13 mouse cellular contexts compared by ENCODE assay signal in genomic region chr12:104560934-104561565, GRCm38 (mm10).
DNase-seq lines count a peak whose midpoint lies in the region; ATAC-seq lines count a peak whose summit lies in the region.
"Had no signal": no experiment of that assay in that cellular context is flagged by ENCODE, and none has a peak within 500 bp of the region (broad histone marks: within the 10 kb centered on the region; RNA-seq: fewer than 3 reads in every experiment).

No protein-coding gene starts in this region.

- no peak for DNase-seq in kidney, postnatal 25 days
- DNase-seq in adrenal gland, postnatal 36 days = peak; percentile 29 to 33
- peak; percentile 41 for DNase-seq in gastrocnemius, postnatal 25 days
- DNase-seq in kidney, postnatal 14 days = peak; percentile 4
- no peak for DNase-seq in frontal cortex, postnatal 25 days (ENCODE audit: low spot score in 2 of 2)
- DNase-seq in urinary bladder, postnatal 10 days (ENCODE audit: low spot score) = no peak
- DNase-seq in urinary bladder, postnatal 25 days (ENCODE audit: low spot score) = no peak
- DNase-seq: cerebellum, adult 2 months had no signal

- no peaks in the 10 kb centered on the region for H3K27me3 ChIP-seq in kidney, embryonic 14.5 days (ENCODE audit: control insufficient read depth, insufficient read depth, low read length)
- H3K27me3 ChIP-seq: limb, embryonic 13.5 days; midbrain, embryonic 12.5 days had no signal

- peak; percentile 75 for ATAC-seq in kidney, embryonic 14.5 days (ENCODE audit: low FRiP score, low TSS enrichment)
- ATAC-seq: lung, postnatal 0 days had no signal

- H3K4me2 ChIP-seq in kidney, embryonic 14.5 days (replicated peaks; ENCODE audit: low read depth, low read length) = no peak overlapping the region
- H3K4me2 ChIP-seq: hindbrain, embryonic 14.5 days; limb, embryonic 13.5 days; midbrain, embryonic 12.5 days had no signal

- WGBS in kidney, embryonic 14.5 days = 25% methylated on average over 14 of the region's 14 CpGs

- no peak overlapping the region for H3K4me3 ChIP-seq in kidney, embryonic 14.5 days (ENCODE audit: low read length)
- H3K4me3 ChIP-seq: limb, embryonic 13.5 days; midbrain, embryonic 12.5 days had no signal

- H3K9me3 ChIP-seq in kidney, embryonic 14.5 days (ENCODE audit: control insufficient read depth, low read length) = no peaks in the 10 kb centered on the region
- H3K9me3 ChIP-seq: limb, embryonic 13.5 days; midbrain, embryonic 12.5 days had no signal

- no peak overlapping the region for H3K9ac ChIP-seq in kidney, embryonic 14.5 days (ENCODE audit: low read depth, low read length)
- H3K9ac ChIP-seq: hindbrain, embryonic 14.5 days; limb, embryonic 13.5 days; midbrain, embryonic 12.5 days had no signal

- peaks cover 13% of the 10 kb centered on the region for H3K4me1 ChIP-seq in kidney, embryonic 14.5 days (ENCODE audit: control insufficient read depth, insufficient read depth, low read length)
- H3K4me1 ChIP-seq: midbrain, embryonic 12.5 days had no signal

- no peak overlapping the region for H3K27ac ChIP-seq in kidney, embryonic 14.5 days (ENCODE audit: low read depth, low read length)
- H3K27ac ChIP-seq: hindbrain, embryonic 14.5 days; limb, embryonic 13.5 days; midbrain, embryonic 12.5 days had no signal

- H3K36me3 ChIP-seq in kidney, embryonic 14.5 days (ENCODE audit: control insufficient read depth, insufficient read depth, low read length) = no peaks in the 10 kb centered on the region
- H3K36me3 ChIP-seq: limb, embryonic 13.5 days; midbrain, embryonic 12.5 days had no signal

Comparison
In these comparisons a context has a peak if more than half of its experiments do, and no peak if none do; other contexts are left out.
1. DNase-seq: peak in adrenal gland, postnatal 36 days (2 of 2), gastrocnemius, postnatal 25 days (single experiment) and kidney, postnatal 14 days (single experiment); none in kidney, postnatal 25 days (0 of 2), frontal cortex, postnatal 25 days (0 of 2), urinary bladder, postnatal 10 days (single experiment) and urinary bladder, postnatal 25 days (single experiment).